Comparison of ENCODE assay signal across 11 mouse cellular contexts in the genomic region with DNA sequence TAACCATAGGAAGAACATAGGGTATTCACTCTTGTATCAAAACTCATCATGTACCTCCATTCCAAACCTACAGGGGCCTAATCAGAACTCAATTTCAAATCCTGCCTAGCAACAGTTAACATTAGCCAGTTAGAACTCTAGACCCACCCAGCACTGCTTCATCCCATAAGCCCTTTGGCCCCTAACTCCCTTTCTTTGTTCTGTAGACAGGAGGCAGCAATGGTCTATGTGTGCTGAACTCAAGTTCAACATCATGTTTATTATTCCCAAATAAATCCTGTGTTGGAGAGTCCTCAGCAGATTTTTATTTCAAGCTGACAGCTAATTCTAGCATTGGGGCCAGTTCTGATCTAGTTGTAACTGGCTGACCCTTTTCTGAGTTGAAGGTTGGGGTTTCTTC.
"Had no signal": no experiment of that assay in that cellular context is flagged by ENCODE, and none has a peak within 500 bp of the region (broad histone marks: within the 10 kb centered on the region; RNA-seq: fewer than 3 reads in every experiment).

No protein-coding gene starts in this region.

- H3K36me3 ChIP-seq: limb, embryonic 13.5 days; midbrain, embryonic 10.5 days had no signal

- H3K9ac ChIP-seq: limb, embryonic 13.5 days; liver, embryonic 14.5 days had no signal

- H3K4me2 ChIP-seq: limb, embryonic 13.5 days had no signal

- H3K4me3 ChIP-seq: limb, embryonic 13.5 days; midbrain, embryonic 10.5 days; myocyte had no signal

- DNase-seq: kidney, adult 2 months; left cerebral cortex, postnatal 4 days; lung, adult 18-20 months; midbrain, embryonic 14.5 days; thymus, adult 2 months; thymus, postnatal 25 days had no signal

- H3K27ac ChIP-seq: hindbrain, postnatal 0 days; limb, embryonic 13.5 days; liver, embryonic 14.5 days; midbrain, embryonic 10.5 days had no signal

- H3K27me3 ChIP-seq: limb, embryonic 13.5 days had no signal

- H3K4me1 ChIP-seq: limb, embryonic 13.5 days; midbrain, embryonic 10.5 days had no signal

- ATAC-seq: hindbrain, postnatal 0 days had no signal

- H3K9me3 ChIP-seq: limb, embryonic 13.5 days; midbrain, embryonic 10.5 days had no signal
